In the genomic region with DNA sequence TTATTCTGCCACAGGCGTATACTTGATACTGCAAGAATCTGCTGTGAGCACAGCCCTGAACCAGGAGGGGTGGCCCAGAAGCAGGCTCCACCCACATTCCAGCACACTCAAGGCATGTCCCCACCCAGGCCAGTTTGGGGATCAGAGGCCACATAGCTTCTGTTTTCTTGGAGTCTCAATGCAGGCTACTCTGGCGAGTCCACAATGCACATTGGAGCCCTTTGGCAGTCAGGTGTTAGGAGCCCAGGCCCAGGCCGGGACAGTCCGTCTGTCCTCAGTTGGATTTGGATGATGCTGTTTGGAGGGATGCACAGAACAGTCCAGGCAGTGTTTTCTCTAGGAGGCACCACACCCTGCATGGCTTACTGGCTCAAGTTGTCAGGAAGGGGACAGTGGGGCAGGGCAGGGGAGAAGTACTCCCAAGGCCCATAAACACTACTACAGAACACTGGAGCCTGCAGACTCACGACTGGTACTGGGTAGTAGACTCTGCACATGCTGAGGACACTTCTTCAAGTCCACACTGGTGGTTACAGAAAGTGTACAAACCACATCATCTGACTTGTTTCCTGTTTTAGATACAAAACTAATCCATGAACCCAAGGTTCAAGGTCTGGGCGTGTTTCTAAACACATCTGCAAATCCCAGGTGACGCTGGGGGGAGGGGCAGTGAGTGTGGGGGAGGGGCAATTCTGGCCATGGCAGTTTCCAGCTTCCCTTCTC, we compare ENCODE assay signal across 8 mouse cellular contexts. TPM values are rescaled to one million over a fixed set of nuclear protein-coding genes. Genes with fewer than 3 reads are reported as not detected.
DNase-seq lines count a peak whose midpoint lies in the region; ATAC-seq lines count a peak whose summit lies in the region.

No protein-coding gene starts in this region.

- peak; percentile 35 to 61 for DNase-seq in thymus, postnatal 10 days (ENCODE audit: low spot score in 2 of 2)
- no peak for DNase-seq in thymus, postnatal 25 days
- DNase-seq in gastrocnemius, postnatal 25 days, result peak; percentile 56
- peak; percentile 85 for DNase-seq in kidney, postnatal 10 days
- peak; percentile 73 for DNase-seq in lung, postnatal 25 days (ENCODE audit: low spot score)
- no peak for DNase-seq in left cerebral cortex, postnatal 36 days (ENCODE audit: low spot score in 2 of 2)
- no peak for DNase-seq in layer of hippocampus, postnatal 36 days

- no peak for ATAC-seq in frontal cortex, adult (ENCODE audit: low TSS enrichment)

- intact Hi-C loops in left cerebral cortex, postnatal 36 days (cut with DNase I), result no loop called here

RNA-seq across cellular contexts. Expression of a gene that starts 13.5 kb away (rescaled TPM):
- total RNA-seq in gastrocnemius, postnatal 25 days (2021), result 10 to 100 TPM; 22.0 to 23.9 TPM
- 10 to 100 TPM; 39.0 to 52.3 TPM for total RNA-seq in left cerebral cortex, postnatal 36 days (2021)
- 10 to 100 TPM; 52.9 to 57.5 TPM for total RNA-seq in layer of hippocampus, postnatal 36 days (2021)

RNA-seq across cellular contexts. Expression of a gene that starts 49.6 kb away (rescaled TPM):
- total RNA-seq in gastrocnemius, postnatal 25 days (2021), result 1 to 10 TPM; 6.5 to 7.6 TPM
- total RNA-seq in left cerebral cortex, postnatal 36 days (2021), result 10 to 100 TPM; 22.5 to 26.6 TPM
- 10 to 100 TPM; 21.1 to 22.1 TPM for total RNA-seq in layer of hippocampus, postnatal 36 days (2021)

RNA-seq across cellular contexts. Expression of a gene that starts 57.9 kb away (rescaled TPM):
- 1 to 10 TPM; 7.0 to 9.2 TPM for total RNA-seq in gastrocnemius, postnatal 25 days (2021)
- total RNA-seq in left cerebral cortex, postnatal 36 days (2021), result 10 to 100 TPM; 24.5 to 28.5 TPM
- total RNA-seq in layer of hippocampus, postnatal 36 days (2021), result 10 to 100 TPM; 30.4 to 31.4 TPM

Comparison
In these comparisons a context has a peak if more than half of its experiments do, and no peak if none do; other contexts are left out.
1. DNase-seq: peak in thymus, postnatal 10 days (2 of 2), gastrocnemius, postnatal 25 days (single experiment), kidney, postnatal 10 days (single experiment) and lung, postnatal 25 days (single experiment); none in thymus, postnatal 25 days (single experiment), left cerebral cortex, postnatal 36 days (0 of 2) and layer of hippocampus, postnatal 36 days (0 of 2).